In the genomic region with DNA sequence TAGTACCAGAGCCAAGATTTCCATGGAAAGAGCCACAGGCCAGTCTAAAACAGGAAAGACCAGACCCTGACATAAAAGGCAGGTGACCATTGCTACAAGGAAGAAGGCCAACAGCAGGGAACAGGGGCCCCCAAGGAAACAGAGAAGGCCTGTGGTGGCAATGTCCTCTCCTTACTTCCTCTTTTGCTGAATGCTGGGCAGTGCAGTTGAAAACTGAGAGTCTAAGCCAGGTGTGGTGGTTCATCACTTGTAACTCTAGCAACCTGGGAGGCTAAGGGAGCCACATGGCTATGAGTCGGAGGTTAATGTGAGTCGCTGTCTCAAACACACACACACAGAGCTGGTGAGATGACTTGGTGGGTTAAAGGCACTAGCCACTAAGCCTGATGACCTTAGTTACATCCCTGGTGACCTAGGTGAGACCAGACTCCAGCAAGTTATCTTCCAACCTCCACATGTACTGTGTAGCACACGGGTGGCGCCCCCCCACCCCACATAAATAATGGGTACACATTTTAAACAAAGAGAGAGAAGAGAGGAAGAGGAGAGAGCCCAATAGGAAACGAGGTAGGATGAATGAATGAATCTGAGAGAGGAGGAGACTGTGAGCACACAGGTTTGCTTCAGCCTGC, we compare ENCODE assay signal across 8 mouse cellular contexts. TPM values are rescaled to one million over a fixed set of nuclear protein-coding genes. Genes with fewer than 3 reads are reported as not detected.
A peak's percentile ranks its signal among the peaks of the same experiment; 100 is the strongest.
DNase-seq lines count a peak whose midpoint lies in the region; ATAC-seq lines count a peak whose summit lies in the region.

No protein-coding gene starts in this region.

- no peak for ATAC-seq in kidney, embryonic 14.5 days (ENCODE audit: low FRiP score, low TSS enrichment)
- no peak for ATAC-seq in limb, embryonic 11.5 days (ENCODE audit: insufficient number of reproducible peaks, low FRiP score, low TSS enrichment, low read depth)
- peak; percentile 34 for ATAC-seq in monocyte, adult 5-6 weeks (replicated peaks; ENCODE audit: insufficient number of reproducible peaks, low FRiP score, low TSS enrichment, poor library complexity, severe bottlenecking)

- peaks cover 6% of the 10 kb centered on the region; the same call in 1 of the 2 replicates for H3K9me3 ChIP-seq in kidney, embryonic 14.5 days (ENCODE audit: control insufficient read depth, low read length)
- H3K9me3 ChIP-seq in limb, embryonic 11.5 days (ENCODE audit: control insufficient read depth, low read length), result no peaks in the 10 kb centered on the region

- DNase-seq in kidney, postnatal 25 days, result no peak
- DNase-seq in c-Kit-positive CD71-negative TER-119-negative erythroid progenitor cells, embryonic 14.5 days (ENCODE audit: low read depth), result peak; percentile 29
- DNase-seq in limb, embryonic 11.5 days (ENCODE audit: low spot score), result no peak
- DNase-seq in cerebellum, adult 18-20 months, result no peak
- DNase-seq in cerebellum, postnatal 36 days, result no peak
- no peak for DNase-seq in urinary bladder, adult 2 months (ENCODE audit: low spot score)

- H3K36me3 ChIP-seq in kidney, embryonic 14.5 days (ENCODE audit: control insufficient read depth, insufficient read depth, low read length), result peaks cover 5% of the 10 kb centered on the region; the same call in 1 of the 2 replicates
- no peaks in the 10 kb centered on the region; the same call in 1 of the 2 replicates for H3K36me3 ChIP-seq in limb, embryonic 11.5 days (ENCODE audit: control insufficient read depth, insufficient read depth, low read length)

- H3K27me3 ChIP-seq in kidney, embryonic 14.5 days (ENCODE audit: control insufficient read depth, insufficient read depth, low read length), result no peaks in the 10 kb centered on the region
- no peaks in the 10 kb centered on the region for H3K27me3 ChIP-seq in limb, embryonic 11.5 days (ENCODE audit: control insufficient read depth, insufficient read depth, low read length)

- H3K27ac ChIP-seq in kidney, embryonic 14.5 days (ENCODE audit: low read depth, low read length), result no peak overlapping the region; the same call in 1 of the 2 replicates
- H3K27ac ChIP-seq in limb, embryonic 11.5 days (replicated peaks; ENCODE audit: low read depth, low read length), result no peak overlapping the region

- H3K4me2 ChIP-seq in kidney, embryonic 14.5 days (replicated peaks; ENCODE audit: low read depth, low read length), result peak overlapping the region; percentile 73
- H3K4me2 ChIP-seq in limb, embryonic 11.5 days (ENCODE audit: low read depth, severe bottlenecking), result peak overlapping the region; percentile 70

- WGBS in kidney, embryonic 14.5 days, result 50% methylated on average over 5 of the region's 5 CpGs
- WGBS in limb, embryonic 11.5 days, result 65% methylated on average over 5 of the region's 5 CpGs

- peak overlapping the region; percentile 74; the same call in 1 of the 2 replicates for H3K4me3 ChIP-seq in kidney, embryonic 14.5 days (ENCODE audit: low read length)
- peak overlapping the region; percentile 61 for H3K4me3 ChIP-seq in limb, embryonic 11.5 days (ENCODE audit: low read depth, low read length)

- H3K9ac ChIP-seq in kidney, embryonic 14.5 days (ENCODE audit: low read depth, low read length), result no peak overlapping the region
- peak overlapping the region; percentile 77 for H3K9ac ChIP-seq in limb, embryonic 11.5 days (ENCODE audit: low read length)

- peaks cover 10% of the 10 kb centered on the region; the same call in 1 of the 2 replicates for H3K4me1 ChIP-seq in kidney, embryonic 14.5 days (ENCODE audit: control insufficient read depth, insufficient read depth, low read length)
- H3K4me1 ChIP-seq in limb, embryonic 11.5 days (ENCODE audit: control insufficient read depth, insufficient read depth, low read length), result peaks cover 7% of the 10 kb centered on the region

RNA-seq across cellular contexts. Expression of a gene that starts 1.4 kb away (rescaled TPM):
- 49.8 and 58.7 TPM in 2 replicates for polyA plus RNA-seq in kidney, embryonic 14.5 days (2014; fragmentation: Nextera tagmentation; extraction: Ambion mirVana)
- 55.9 and 57.4 TPM in 2 replicates for polyA plus RNA-seq in limb, embryonic 11.5 days (2014; fragmentation: Nextera tagmentation; extraction: Ambion mirVana)
- total RNA-seq in monocyte, adult 5-6 weeks (2017), result 47.3 to 59.4 TPM (median 52.0 TPM) in 3 replicates
- polyA plus RNA-seq in urinary bladder, adult 2 months (2012; rRNA removed), result 42.0 and 43.1 TPM in 2 replicates

RNA-seq across cellular contexts. Expression of a gene that starts 27.6 kb away (rescaled TPM):
- 40.3 and 46.4 TPM in 2 replicates for polyA plus RNA-seq in kidney, embryonic 14.5 days (2014; fragmentation: Nextera tagmentation; extraction: Ambion mirVana)
- 25.4 and 29.0 TPM in 2 replicates for polyA plus RNA-seq in limb, embryonic 11.5 days (2014; fragmentation: Nextera tagmentation; extraction: Ambion mirVana)
- total RNA-seq in monocyte, adult 5-6 weeks (2017), result 21.0 to 38.4 TPM (median 29.3 TPM) in 3 replicates
- 20.1 and 20.8 TPM in 2 replicates for polyA plus RNA-seq in urinary bladder, adult 2 months (2012; rRNA removed)

RNA-seq across cellular contexts. Expression of a gene that starts 27.6 kb away (rescaled TPM):
- polyA plus RNA-seq in kidney, embryonic 14.5 days (2014; fragmentation: Nextera tagmentation; extraction: Ambion mirVana), result 24.5 and 31.2 TPM in 2 replicates
- 29.6 and 30.2 TPM in 2 replicates for polyA plus RNA-seq in limb, embryonic 11.5 days (2014; fragmentation: Nextera tagmentation; extraction: Ambion mirVana)
- 34.5 to 51.7 TPM (median 50.6 TPM) in 3 replicates for total RNA-seq in monocyte, adult 5-6 weeks (2017)
- 26.6 and 28.6 TPM in 2 replicates for polyA plus RNA-seq in urinary bladder, adult 2 months (2012; rRNA removed)

RNA-seq across cellular contexts. Expression of a gene that starts 59.7 kb away (rescaled TPM):
- 20.7 and 24.6 TPM in 2 replicates for polyA plus RNA-seq in kidney, embryonic 14.5 days (2014; fragmentation: Nextera tagmentation; extraction: Ambion mirVana)
- polyA plus RNA-seq in limb, embryonic 11.5 days (2014; fragmentation: Nextera tagmentation; extraction: Ambion mirVana), result 28.9 and 35.1 TPM in 2 replicates
- 9.4 to 13.4 TPM (median 9.6 TPM) in 3 replicates for total RNA-seq in monocyte, adult 5-6 weeks (2017)
- 19.1 and 20.7 TPM in 2 replicates for polyA plus RNA-seq in urinary bladder, adult 2 months (2012; rRNA removed)
